Mouse (Mus musculus) limb, embryonic 14.5 days (tissue): ENCODE results near the gene Hsd17b7. TPM values are rescaled to one million over a fixed set of nuclear protein-coding genes. Genes with fewer than 3 reads are reported as not detected.

Experiments used
- ATAC-seq: fragments of 200-750 bp; cut with Nextera tagmentation; 2 replicates; pipeline ENCODE4 v1.8.0; 2017; ENCODE audit warnings: low read depth, moderate number of reproducible peaks, moderate TSS enrichment; ENCODE audit not compliant: low FRiP score
- DNase-seq: peaks from one replicate; pipeline ENCODE4 v3.0.0-alpha.2; 2015; ENCODE audit warnings: low spot score
- H3K27ac ChIP-seq: fragments of 300-500 bp; sonication (generic); replicated peaks from 2 replicates; pipeline ENCODE4 v1.5.1; 2014; ENCODE audit warnings: low read depth, mild to moderate bottlenecking, low read length, moderate library complexity, mixed read lengths
- H3K27me3 ChIP-seq: fragments of 300-500 bp; sonication (generic); 2 replicates; pipeline ENCODE4 v1.6.1; 2014; ENCODE audit warnings: low read length, mixed read lengths; ENCODE audit not compliant: control insufficient read depth, insufficient read depth
- H3K36me3 ChIP-seq: fragments of 300-500 bp; sonication (generic); 2 replicates; pipeline ENCODE4 v1.6.1; 2014; ENCODE audit warnings: mild to moderate bottlenecking, low read length, moderate library complexity, mixed read lengths; ENCODE audit not compliant: control insufficient read depth, insufficient read depth
- H3K4me1 ChIP-seq: fragments of 300-500 bp; sonication (generic); 2 replicates; pipeline ENCODE4 v1.6.1; 2014; ENCODE audit warnings: antibody characterized with exemption, low read length, mixed read lengths; ENCODE audit not compliant: control insufficient read depth, insufficient read depth
- H3K4me2 ChIP-seq: fragments of 300-500 bp; sonication (generic); replicated peaks from 2 replicates; pipeline ENCODE4 v1.6.1; 2014; ENCODE audit warnings: low read depth, mild to moderate bottlenecking, low read length, moderate library complexity; ENCODE audit not compliant: severe bottlenecking
- H3K4me3 ChIP-seq: fragments of 300-500 bp; sonication (generic); replicated peaks from 2 replicates; pipeline ENCODE4 v1.5.1; 2014; ENCODE audit warnings: low read length
- H3K9ac ChIP-seq: fragments of 300-500 bp; sonication (generic); 2 replicates; pipeline ENCODE4 v1.6.1; 2014; ENCODE audit warnings: mild to moderate bottlenecking, low read depth, low read length, moderate library complexity; ENCODE audit not compliant: severe bottlenecking
- H3K9me3 ChIP-seq: fragments of 300-500 bp; sonication (generic); 2 replicates; pipeline ENCODE4 v1.6.1; 2016; ENCODE audit warnings: low read length; ENCODE audit not compliant: control insufficient read depth
- POLR2A ChIP-seq: fragments of 200-500 bp; IDR thresholded peaks from 2 replicates; pipeline ENCODE4 v1.8.0; 2012; ENCODE audit warnings: inconsistent platforms, mild to moderate bottlenecking, moderate library complexity, borderline replicate concordance; ENCODE audit not compliant: insufficient read depth, insufficient read length; ENCODE audit errors: extremely low read depth
- WGBS: fragments of 180-500 bp; shearing (Covaris S2); extraction: QIAGEN DNeasy Blood & Tissue Kit; methylation state at CpG from one replicate; pipeline ENCODE4 v1.1.7; 2014; 5-methylcytosine and 5-hydroxymethylcytosine counted together
- polyA plus RNA-seq, 2 experiments: library from polyadenylated mRNA; depleted of rRNA in 1 of 2; stranded (reverse) in 1 of 2; unstranded in 1 of 2; fragments of >200 nt; fragmentation: Nextera tagmentation in 1 of 2; extraction: Ambion mirVana in 1 of 2; gene quantifications; 2 replicates each; pipeline versions ENCODE4 v1.2.1 to v1.2.3; 2012 to 2014

Gene Hsd17b7
- polyA plus RNA-seq, 2 experiments: 10.7 to 19.2 TPM

- WGBS: 71% methylated on average over 8 of the region's 8 CpGs
- ATAC-seq: no peak
Measured at GRCm38 (mm10) chr1:169927753-169928369, 41.2 kb downstream of the Hsd17b7 start.

DNA sequence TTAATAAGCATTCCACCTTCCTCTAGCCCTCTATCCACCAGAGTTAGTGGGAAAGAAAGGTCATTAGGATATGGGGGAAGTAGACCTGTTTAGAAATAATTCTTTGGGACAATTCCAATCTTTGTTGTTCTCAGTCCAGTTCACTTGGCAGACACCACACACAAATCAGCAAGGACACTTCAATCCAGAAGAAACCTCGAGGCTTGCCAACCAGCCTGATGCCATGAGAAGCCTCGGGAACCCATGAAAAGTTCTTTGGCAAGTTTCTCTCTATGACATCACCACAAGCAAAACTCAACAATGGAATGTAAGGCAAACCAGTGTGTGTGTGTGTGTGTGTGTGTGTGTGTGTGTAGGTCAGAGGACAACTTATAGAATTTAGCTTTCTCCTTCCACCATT, 44.5 kb downstream of the Hsd17b7 start:
- no peak overlapping the region for H3K27ac ChIP-seq
- no peaks in the 10 kb centered on the region for H3K36me3 ChIP-seq
- no peak overlapping the region for H3K4me2 ChIP-seq
- H3K4me3 ChIP-seq: no peak overlapping the region
- no peaks in the 10 kb centered on the region for H3K9me3 ChIP-seq
- no peak for TF ChIP-seq POLR2A
- ATAC-seq (no peak), DNase-seq (no peak)
- WGBS: 78% methylated on average over 2 of the region's 2 CpGs
- no peaks in the 10 kb centered on the region for H3K4me1 ChIP-seq
- no peaks in the 10 kb centered on the region for H3K27me3 ChIP-seq
- H3K9ac ChIP-seq: no peak overlapping the region

More at GRCm38 (mm10) chr1:169927753-169928369, 41.2 kb downstream of the Hsd17b7 start:
- no peaks in the 10 kb centered on the region for H3K36me3 ChIP-seq
- no peaks in the 10 kb centered on the region for H3K9me3 ChIP-seq
- H3K27ac ChIP-seq: no peak overlapping the region
- DNase-seq: no peak
- no peaks in the 10 kb centered on the region for H3K4me1 ChIP-seq
- H3K9ac ChIP-seq: no peak overlapping the region
- H3K4me3 ChIP-seq: no peak overlapping the region
- no peak overlapping the region for H3K4me2 ChIP-seq
- H3K27me3 ChIP-seq: no peaks in the 10 kb centered on the region
- no peak for TF ChIP-seq POLR2A

- no peak overlapping the region for H3K27ac ChIP-seq
- no peak overlapping the region for H3K4me2 ChIP-seq
- no peak overlapping the region for H3K4me3 ChIP-seq
- no peaks in the 10 kb centered on the region for H3K27me3 ChIP-seq
- TF ChIP-seq POLR2A: no peak
- ATAC-seq: no peak
- DNase-seq: peak; percentile 55
- H3K36me3 ChIP-seq: no peaks in the 10 kb centered on the region
- no peaks in the 10 kb centered on the region for H3K9me3 ChIP-seq
- H3K4me1 ChIP-seq: peaks cover 7% of the 10 kb centered on the region
- 37% methylated on average over 8 of the region's 8 CpGs for WGBS
- no peak overlapping the region for H3K9ac ChIP-seq
Measured at GRCm38 (mm10) chr1:169921710-169922211, 47.3 kb downstream of the Hsd17b7 start.

DNA sequence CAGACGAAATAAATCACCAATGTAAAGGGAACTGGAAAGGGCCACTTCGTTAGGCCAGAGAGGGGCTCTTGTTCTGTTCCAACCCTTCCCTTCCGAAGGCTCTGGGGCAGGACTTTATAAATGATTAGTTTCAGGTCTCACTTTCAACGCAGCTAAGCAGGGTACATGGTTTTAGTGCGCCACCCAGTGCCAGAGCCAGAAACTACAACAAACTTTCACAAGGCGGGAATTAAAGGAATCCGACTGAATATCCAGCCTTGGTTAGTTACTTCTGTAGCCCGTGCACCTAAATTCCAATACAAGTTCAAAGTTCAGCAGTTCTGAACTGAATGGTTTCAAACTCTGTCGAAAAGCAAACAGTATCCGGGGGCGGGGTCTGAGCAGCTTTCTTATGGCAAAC, 49.8 kb downstream of the Hsd17b7 start:
- Histone ChIP-seq H3K27ac (no peak overlapping the region), H3K4me1 (peaks cover 10% of the 10 kb centered on the region), H3K36me3 (no peaks in the 10 kb centered on the region), H3K9ac (peak overlapping the region; percentile 32), H3K9me3 (no peaks in the 10 kb centered on the region), H3K27me3 (no peaks in the 10 kb centered on the region), H3K4me2 (peak overlapping the region; percentile 29; the same call in 1 of the 2 replicates), H3K4me3 (no peak overlapping the region)
- peak; percentile 77 for DNase-seq
- no peak for TF ChIP-seq POLR2A
- peak; percentile 73 for ATAC-seq
- WGBS: 3% methylated on average over 11 of the region's 11 CpGs

DNA sequence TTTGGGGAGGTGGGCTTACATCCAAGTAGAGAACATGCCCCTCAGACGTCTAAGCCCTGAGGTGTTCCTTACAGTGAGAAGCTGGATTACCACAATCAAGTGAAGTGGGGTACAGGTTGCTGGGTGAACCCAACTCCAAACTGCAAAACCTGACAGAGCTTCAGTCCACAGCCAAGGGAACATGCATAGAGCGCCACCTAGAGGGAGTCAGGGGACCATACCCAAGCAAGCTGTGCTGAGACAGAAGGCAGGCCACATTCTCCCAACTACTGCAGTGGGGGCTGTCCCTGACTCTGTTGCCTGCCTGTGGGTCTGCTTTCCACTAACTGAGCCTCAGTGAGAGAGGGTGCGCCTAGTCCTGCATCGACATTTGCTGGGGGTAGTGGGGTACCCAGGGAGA, 51.0 kb downstream of the Hsd17b7 start:
- Histone ChIP-seq H3K9me3 (no peaks in the 10 kb centered on the region), H3K4me3 (no peak overlapping the region), H3K27ac (no peak overlapping the region), H3K27me3 (no peaks in the 10 kb centered on the region), H3K4me1 (peaks cover 10% of the 10 kb centered on the region), H3K36me3 (no peaks in the 10 kb centered on the region), H3K4me2 (no peak overlapping the region), H3K9ac (no peak overlapping the region)
- no peak for TF ChIP-seq POLR2A
- ATAC-seq: no peak
- peak; percentile 27 for DNase-seq
- 28% methylated on average over 4 of the region's 4 CpGs for WGBS
